Mouse (Mus musculus) urinary bladder, postnatal 25 days (tissue): ENCODE measurements at regions not wholly inside any gene's neighbourhood (a gene's known extent, or its start where the extent isn't known, plus 50 kb on each side); places are given as distances from the start of the nearest gene placed in this dataset.

ENCODE experiments used
- DNase-seq: peaks from one replicate; pipeline ENCODE4 v3.0.0; 2022; ENCODE audit warnings: low spot score

- peak; percentile 2 for DNase-seq
Observed at GRCm38 (mm10) chr7:8068092-8068491, 93.4 kb downstream of the Vmn2r41 start.
